Mouse (Mus musculus) CH12.LX (cell line): ENCODE data around the gene Dnajc15. TPM values are rescaled to one million over a fixed set of nuclear protein-coding genes. Genes with fewer than 3 reads are reported as not detected.

Experiments used
- DNase-seq: peaks from one replicate; pipeline ENCODE4 v3.0.0-alpha.2; 2013; ENCODE audit errors: extremely low read depth
- H3K27ac ChIP-seq: 2 replicates; pipeline ENCODE4 v1.5.1; 2012; ENCODE audit warnings: low read depth, mild to moderate bottlenecking, control low read depth, moderate library complexity; ENCODE audit not compliant: insufficient read depth
- H3K27me3 ChIP-seq: replicated peaks from 2 replicates; pipeline ENCODE3; 2012; ENCODE audit warnings: inconsistent platforms
- H3K36me3 ChIP-seq, 2 experiments: replicated peaks in 1 of 2; 2 replicates each; pipeline versions ENCODE3 to v1.6.1; 2012; ENCODE audit warnings: inconsistent platforms in 1 of 2, low read length in 1 of 2, mild to moderate bottlenecking in 1 of 2, mixed read lengths in 1 of 2, moderate library complexity in 1 of 2; ENCODE audit not compliant: control insufficient read depth in 1 of 2, insufficient read depth in 1 of 2
- H3K4me1 ChIP-seq, 2 experiments: 2 replicates each; pipeline ENCODE4 v1.6.1; 2012; ENCODE audit warnings: inconsistent platforms in 1 of 2, moderate library complexity in 1 of 2; ENCODE audit not compliant: insufficient read depth in 2 of 2, control insufficient read depth in 1 of 2
- H3K4me2 ChIP-seq: 2 replicates; pipeline ENCODE4 v1.6.1; 2012; ENCODE audit warnings: low read depth, mild to moderate bottlenecking, control low read depth; ENCODE audit not compliant: poor library complexity, insufficient read depth, severe bottlenecking
- H3K4me3 ChIP-seq, 3 experiments: fragments of 150-350 bp in 1 of 3; sonication (generic) in 1 of 3; replicated peaks in 1 of 3; 2 replicates each; pipeline versions ENCODE3 to v1.5.1; 2011 to 2012; ENCODE audit warnings: low read depth in 2 of 3, low read length in 2 of 3, mild to moderate bottlenecking in 2 of 3, moderate library complexity in 2 of 3, control low read depth in 1 of 3, improper control_type of control experiment in 1 of 3, inconsistent platforms in 1 of 3, mixed read lengths in 1 of 3; ENCODE audit not compliant: poor library complexity in 1 of 3
- H3K79me2 ChIP-seq: replicated peaks from 2 replicates; pipeline ENCODE4 v1.6.1; 2012; ENCODE audit warnings: mild to moderate bottlenecking, moderate library complexity; ENCODE audit not compliant: control insufficient read depth, poor library complexity, insufficient read depth, severe bottlenecking; ENCODE audit errors: extremely low read depth
- H3K9ac ChIP-seq: 2 replicates; pipeline ENCODE4 v1.6.1; 2012; ENCODE audit warnings: low read depth, mild to moderate bottlenecking, control low read depth, moderate library complexity; ENCODE audit not compliant: insufficient read depth
- H3K9me3 ChIP-seq: replicated peaks from 2 replicates; pipeline ENCODE3; 2012; ENCODE audit warnings: low read length, inconsistent platforms, mixed read lengths
- CHD1 ChIP-seq: IDR thresholded peaks from 2 replicates; pipeline ENCODE4 v1.6.1; 2012; ENCODE audit warnings: low read depth, low read length, improper control_type of control experiment, inconsistent platforms
- CTCF ChIP-seq, 2 experiments: IDR thresholded peaks in 1 of 2; conservative IDR thresholded peaks in 1 of 2; 2 replicates each; pipeline ENCODE4 v1.5.1; 2011 to 2012; ENCODE audit warnings: low read depth in 2 of 2, low read length in 2 of 2, improper control_type of control experiment in 1 of 2, inconsistent platforms in 1 of 2, mild to moderate bottlenecking in 1 of 2, moderate library complexity in 1 of 2
- ELF1 ChIP-seq: IDR thresholded peaks from 2 replicates; pipeline ENCODE4 v1.6.1; 2014; ENCODE audit warnings: low read depth, mild to moderate bottlenecking, inconsistent platforms, low read length, improper control_type of control experiment
- EP300 ChIP-seq: IDR thresholded peaks from 2 replicates; pipeline ENCODE4 v1.6.1; 2011; ENCODE audit warnings: low read length, improper control_type of control experiment
- ETS1 ChIP-seq: conservative IDR thresholded peaks from 2 replicates; pipeline ENCODE4 v1.6.1; 2012; ENCODE audit warnings: low read depth, mild to moderate bottlenecking, inconsistent platforms, low read length, improper control_type of control experiment, moderate library complexity
- GABPA ChIP-seq: IDR thresholded peaks from 2 replicates; pipeline ENCODE4 v1.6.1; 2012; ENCODE audit warnings: low read depth, low read length, improper control_type of control experiment, inconsistent platforms; ENCODE audit not compliant: insufficient replicate concordance
- HCFC1 ChIP-seq: IDR thresholded peaks from 2 replicates; pipeline ENCODE4 v1.6.1; 2012; ENCODE audit warnings: low read depth, mild to moderate bottlenecking, inconsistent platforms, low read length, improper control_type of control experiment
- JUN ChIP-seq: IDR thresholded peaks from 2 replicates; pipeline ENCODE4 v1.6.1; 2011; ENCODE audit warnings: low read depth, mild to moderate bottlenecking, low read length, improper control_type of control experiment, moderate library complexity; ENCODE audit not compliant: insufficient read depth
- KAT2A ChIP-seq: IDR thresholded peaks from 2 replicates; pipeline ENCODE4 v1.6.1; 2012; ENCODE audit warnings: low read length, improper control_type of control experiment, inconsistent platforms; ENCODE audit not compliant: insufficient replicate concordance
- MAZ ChIP-seq: IDR thresholded peaks from 2 replicates; pipeline ENCODE4 v1.6.1; 2012; ENCODE audit warnings: low read depth, mild to moderate bottlenecking, inconsistent platforms, low read length, improper control_type of control experiment, moderate library complexity
- MEF2A ChIP-seq: IDR thresholded peaks from 2 replicates; pipeline ENCODE4 v1.6.1; 2014; ENCODE audit warnings: low read depth, mild to moderate bottlenecking, inconsistent platforms, low read length, improper control_type of control experiment, borderline replicate concordance
- MXI1 ChIP-seq: IDR thresholded peaks from 2 replicates; pipeline ENCODE4 v1.6.1; 2011; ENCODE audit warnings: mild to moderate bottlenecking, low read depth, low read length, improper control_type of control experiment
- NELFE ChIP-seq: IDR thresholded peaks from 2 replicates; pipeline ENCODE4 v1.6.1; 2011; ENCODE audit warnings: low read depth, low read length, improper control_type of control experiment
- NRF1 ChIP-seq: IDR thresholded peaks from 2 replicates; pipeline ENCODE4 v1.6.1; 2014; ENCODE audit warnings: low read depth, mild to moderate bottlenecking, inconsistent platforms, low read length, improper control_type of control experiment, moderate library complexity
- PAX5 ChIP-seq: IDR thresholded peaks from 2 replicates; pipeline ENCODE4 v1.6.1; 2012; ENCODE audit warnings: low read length, inconsistent platforms, mixed read lengths
- POLR2AphosphoS2 ChIP-seq: IDR thresholded peaks from 2 replicates; pipeline ENCODE4 v1.6.1; 2011; ENCODE audit warnings: low read depth, low read length, improper control_type of control experiment
- RAD21 ChIP-seq: IDR thresholded peaks from 2 replicates; pipeline ENCODE4 v1.6.1; 2011; ENCODE audit warnings: low read depth, mild to moderate bottlenecking, low read length, improper control_type of control experiment, moderate library complexity
- RCOR1 ChIP-seq: conservative IDR thresholded peaks from 2 replicates; pipeline ENCODE4 v1.6.1; 2012; ENCODE audit warnings: low read depth, mild to moderate bottlenecking, inconsistent platforms, low read length, improper control_type of control experiment
- SMC3 ChIP-seq: IDR thresholded peaks from 2 replicates; pipeline ENCODE4 v1.6.1; 2011; ENCODE audit warnings: low read depth, low read length, improper control_type of control experiment
- TBP ChIP-seq: conservative IDR thresholded peaks from 2 replicates; pipeline ENCODE4 v1.6.1; 2011; ENCODE audit warnings: low read depth, low read length, improper control_type of control experiment
- TCF12 ChIP-seq: IDR thresholded peaks from 2 replicates; pipeline ENCODE4 v1.6.1; 2014; ENCODE audit warnings: low read depth, mild to moderate bottlenecking, inconsistent platforms, low read length, improper control_type of control experiment
- ZC3H11A ChIP-seq: IDR thresholded peaks from 2 replicates; pipeline ENCODE4 v1.6.1; 2012; ENCODE audit warnings: low read depth, mild to moderate bottlenecking, inconsistent platforms, low read length, improper control_type of control experiment
- ZMIZ1 ChIP-seq: IDR thresholded peaks from 2 replicates; pipeline ENCODE4 v1.6.1; 2012; ENCODE audit warnings: low read depth, mild to moderate bottlenecking, inconsistent platforms, low read length, improper control_type of control experiment
- dilution Hi-C: fragments of 300-500 bp; cut with MboI; formaldehyde crosslinking; loops from 2 replicates; pipeline ENCODE4 v1.14.3; 2020; ENCODE audit warnings: low sequenced_read_pairs; ENCODE audit not compliant: extremely low pct_unique_long_range_greater_than_20kb, extremely low pct_ligation_motif_present
- in situ Hi-C: fragments of 300-500 bp; cut with MboI; formaldehyde crosslinking; loops from 3 replicates; pipeline ENCODE4 v1.14.3; 2019; ENCODE audit warnings: low sequenced_read_pairs, low pct_ligation_motif_present, low pct_unique_long_range_greater_than_20kb, mixed read lengths
- polyA plus RNA-seq: library from polyadenylated mRNA; unstranded; fragments of >175 nt; gene quantifications from 2 replicates; pipeline ENCODE4 v1.2.1, GENCODE M21; 2012; ENCODE audit warnings: low read depth; ENCODE audit not compliant: insufficient read length
- total RNA-seq, 2 experiments: library from RNA; depleted of rRNA; stranded (reverse); fragments of 300-350 nt in 1 of 2; fragments of >200 nt in 1 of 2; gene quantifications; 2 replicates each; pipeline ENCODE4 v1.2.3; 2012 to 2014

Dnajc15 gene
- total and polyA plus RNA-seq, 3 experiments = 39.5 to 56.8 (median 41.7) TPM

DNA sequence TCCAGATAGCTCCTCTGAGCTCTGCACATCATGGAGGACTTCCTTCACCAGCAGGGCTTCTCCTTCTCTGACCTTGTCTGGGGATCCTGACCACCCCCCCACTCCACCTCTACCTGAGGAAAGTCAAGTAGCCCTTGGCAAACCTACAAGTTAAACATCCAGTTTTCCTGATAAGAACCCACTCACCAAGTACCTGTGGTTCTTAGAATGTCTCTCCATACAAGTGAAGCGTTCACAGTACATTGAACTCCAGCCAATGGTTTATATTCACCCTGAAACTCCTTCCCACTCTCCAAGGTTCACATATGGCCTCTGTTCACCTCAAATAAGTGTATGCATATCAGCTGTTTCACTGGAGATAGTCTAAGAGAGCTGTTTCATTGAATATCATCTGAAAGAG, 97.6 kb downstream of the Dnajc15 start:
- Histone ChIP-seq H3K4me1 (no peaks in the 10 kb centered on the region), H3K9ac (no peak overlapping the region), H3K4me2 (no peak overlapping the region), H3K36me3 (no peaks in the 10 kb centered on the region), H3K4me3 (no peak overlapping the region), H3K79me2 (no peaks in the 10 kb centered on the region), H3K27me3 (no peaks in the 10 kb centered on the region), H3K27ac (no peak overlapping the region), H3K9me3 (no peaks in the 10 kb centered on the region)
- in situ Hi-C loops = no loop called here
- TF ChIP-seq RCOR1 (no peak), MXI1 (no peak), CHD1 (no peak), NELFE (no peak), POLR2AphosphoS2 (no peak), HCFC1 (no peak), ZMIZ1 (no peak), KAT2A (no peak)
- dilution Hi-C loops = no loop called here
- no peak for DNase-seq

DNA sequence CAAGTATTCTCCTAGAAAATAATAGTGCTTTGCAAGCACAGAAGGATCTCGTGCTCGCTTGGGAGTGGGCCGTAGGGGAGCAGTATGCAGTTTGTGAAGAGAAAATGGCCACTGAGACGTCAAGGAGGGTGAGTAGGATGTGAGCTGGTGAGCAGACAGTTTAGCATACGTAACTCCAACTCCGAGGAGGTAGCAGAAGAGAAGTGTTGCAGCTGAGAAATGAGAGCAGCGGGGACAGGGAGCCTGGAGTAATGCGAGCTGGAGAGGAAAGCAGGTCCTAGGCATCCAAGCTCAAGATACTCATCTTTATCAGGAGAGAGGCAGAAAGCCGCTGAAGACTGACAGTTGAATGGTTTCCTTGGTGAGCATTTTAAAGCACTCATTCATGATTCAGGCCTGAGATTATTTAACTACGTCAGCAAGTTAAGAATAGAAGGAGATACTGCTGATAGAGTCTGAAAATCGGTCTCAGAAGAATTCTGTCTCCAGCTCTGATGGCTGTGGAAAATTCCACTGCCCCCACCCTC, 98.9 kb downstream of the Dnajc15 start:
- in situ Hi-C loops = no loop called here

DNA sequence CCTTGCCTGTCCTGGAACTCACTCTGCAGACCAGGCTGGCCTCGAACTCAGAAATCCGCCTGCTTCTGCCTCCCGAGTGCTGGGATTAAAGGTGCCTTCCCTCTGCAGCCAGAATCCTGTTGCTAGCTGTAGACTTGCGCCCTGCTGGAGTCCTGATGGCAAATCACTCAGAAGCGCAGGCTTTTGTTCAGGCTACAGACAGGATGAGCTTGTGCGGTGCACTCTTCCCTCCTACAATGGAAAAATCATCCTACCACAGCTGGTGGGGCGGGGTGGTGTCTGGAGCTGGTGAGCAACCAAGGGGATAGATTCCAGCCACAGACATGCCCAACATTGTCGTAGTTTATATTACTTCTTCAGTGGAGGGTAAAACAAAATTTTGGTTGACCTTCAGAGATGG, 101.6 kb downstream of the Dnajc15 start:
- Histone ChIP-seq H3K4me2 (no peak overlapping the region), H3K27ac (no peak overlapping the region), H3K79me2 (no peaks in the 10 kb centered on the region), H3K9me3 (no peaks in the 10 kb centered on the region), H3K9ac (no peak overlapping the region), H3K27me3 (no peaks in the 10 kb centered on the region), H3K36me3 (no peaks in the 10 kb centered on the region)
- in situ Hi-C loops = loop anchor here (25.0 kb wide), 1 partner anchor 636 kb away; no protein-coding TSS in a partner anchor
- no peak for DNase-seq
- dilution Hi-C loops = no loop called here
- no peak for TF ChIP-seq JUN
- no peak for TF ChIP-seq SMC3
- no peak for TF ChIP-seq CTCF (conservative IDR thresholded peaks at IDR 0.05 in 1 of 2, IDR thresholded peaks at IDR 0.05 in 1 of 2; ENCODE audit: low read depth in 2 of 2, low read length in 2 of 2)
- no peak for TF ChIP-seq ETS1
- TF ChIP-seq NELFE = no peak
- TF ChIP-seq CHD1 = no peak
- TF ChIP-seq ELF1 = no peak
- no peak for TF ChIP-seq MEF2A
- TF ChIP-seq KAT2A = no peak
- TF ChIP-seq POLR2AphosphoS2 = no peak
- no peak for TF ChIP-seq GABPA
- no peak for TF ChIP-seq TBP
- TF ChIP-seq EP300 = no peak
- TF ChIP-seq PAX5 = no peak
- no peak for TF ChIP-seq MXI1
- no peak for TF ChIP-seq MAZ
- no peak for TF ChIP-seq NRF1
- no peak for TF ChIP-seq RAD21
- TF ChIP-seq ZC3H11A = no peak
- TF ChIP-seq, all 38 proteins: peak for 0
- Histone ChIP-seq H3K4me1 (no peaks in the 10 kb centered on the region), H3K4me3 (no peak overlapping the region)

More for the DNA sequence above, 98.9 kb downstream of the Dnajc15 start:
- no peaks in the 10 kb centered on the region for H3K27me3 ChIP-seq
- no peaks in the 10 kb centered on the region for H3K36me3 ChIP-seq
- H3K9ac ChIP-seq = no peak overlapping the region
- H3K4me2 ChIP-seq = no peak overlapping the region
- H3K4me3 ChIP-seq = no peak overlapping the region
- no peaks in the 10 kb centered on the region for H3K79me2 ChIP-seq
- H3K27ac ChIP-seq = no peak overlapping the region
- no peak for TF ChIP-seq TCF12
- TF ChIP-seq, all 38 proteins: peak for 0
- H3K4me1 ChIP-seq = no peaks in the 10 kb centered on the region
- H3K9me3 ChIP-seq = no peaks in the 10 kb centered on the region
- dilution Hi-C loops = no loop called here
- DNase-seq = no peak
